Mouse (Mus musculus): Measurements from ENCODE around the gene Gm21972. TPM values are rescaled to one million over a fixed set of nuclear protein-coding genes. Genes with fewer than 3 reads are reported as not detected.

Gm21972 gene
- polyA plus RNA-seq, 1 experiment = 1.0 TPM

DNA sequence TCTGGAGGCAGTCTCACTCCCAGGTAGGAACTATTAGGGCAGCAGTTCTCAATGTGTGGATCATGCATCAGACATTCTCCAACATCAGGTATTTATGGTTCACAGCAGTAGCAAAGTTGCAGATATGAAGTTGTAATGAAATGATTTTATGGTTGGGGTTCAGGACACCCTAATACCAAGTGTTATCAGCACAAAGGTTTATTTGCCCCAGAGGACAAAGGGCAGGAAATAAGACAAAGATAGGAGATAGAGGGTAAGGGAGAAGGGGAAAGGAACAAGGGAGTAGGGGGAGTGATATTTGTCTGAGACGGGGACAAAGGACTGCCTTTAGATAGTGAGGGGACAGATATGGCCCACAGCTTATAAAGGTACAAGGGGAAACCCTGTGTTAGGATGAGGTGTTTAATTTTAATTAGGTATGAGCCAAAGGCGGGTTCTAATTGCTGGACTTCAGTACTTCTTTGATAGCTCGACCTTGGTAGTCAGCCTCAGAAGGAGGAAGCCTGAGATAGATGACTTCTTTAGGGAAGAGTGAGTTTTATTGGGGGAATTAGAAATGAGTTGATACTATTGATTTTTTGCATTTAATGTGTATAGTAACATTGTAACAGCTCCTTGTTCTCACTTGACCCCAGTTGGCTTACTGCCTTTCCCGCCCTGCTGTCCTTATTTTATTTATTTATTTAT is 50.3 kb downstream of the Gm21972 start:
- Histone ChIP-seq H3K79me2 (ENCODE audit: control insufficient read depth, insufficient read depth) (no peaks in the 10 kb centered on the region), H3K36me3 (ENCODE audit: control insufficient read depth, insufficient read depth) (no peaks in the 10 kb centered on the region), H3K4me2 (ENCODE audit: low read depth) (no peak overlapping the region), H3K27me3 (ENCODE audit: control insufficient read depth, insufficient read depth, insufficient read length) (no peaks in the 10 kb centered on the region), H3K4me3 (no peak overlapping the region), H3ac (ENCODE audit: control insufficient read depth, insufficient read length) (no peak overlapping the region)
- TF ChIP-seq USF1 (IDR thresholded peaks at IDR 0.05; ENCODE audit: low read depth) = no peak
- TF ChIP-seq REST (IDR thresholded peaks at IDR 0.05; ENCODE audit: insufficient read depth, insufficient read length) = no peak
- TF ChIP-seq MYOG (IDR thresholded peaks at IDR 0.05; ENCODE audit: control insufficient read depth in 1 of 3, insufficient read depth in 1 of 3, insufficient read length in 2 of 3, low read depth in 2 of 3) = no peak
- TF ChIP-seq POLR2AphosphoS2 (IDR thresholded peaks at IDR 0.05; ENCODE audit: insufficient read length, low read depth) = no peak
- TF ChIP-seq E2F4 (IDR thresholded peaks at IDR 0.05; ENCODE audit: insufficient read depth) = no peak
- TF ChIP-seq MAX (IDR thresholded peaks at IDR 0.05; ENCODE audit: low read depth) = no peak
- TF ChIP-seq TCF12 (IDR thresholded peaks at IDR 0.05; ENCODE audit: insufficient read depth, poor library complexity, severe bottlenecking) = no peak
- TF ChIP-seq MYOD1 (IDR thresholded peaks at IDR 0.05; ENCODE audit: control insufficient read depth in 1 of 3, insufficient read length in 2 of 3, low read depth in 2 of 3) = no peak
- no peak for TF ChIP-seq CEBPB (IDR thresholded peaks at IDR 0.05; ENCODE audit: insufficient read depth, poor library complexity, severe bottlenecking)
- TF ChIP-seq SRF (IDR thresholded peaks at IDR 0.05; ENCODE audit: control insufficient read depth, insufficient read length, low read depth) = no peak
- no peak for TF ChIP-seq TCF3 (IDR thresholded peaks at IDR 0.05; ENCODE audit: insufficient read length, low read depth)
- no peak for TF ChIP-seq POLR2A (IDR thresholded peaks at IDR 0.05; ENCODE audit: insufficient read length, low read depth)

DNA sequence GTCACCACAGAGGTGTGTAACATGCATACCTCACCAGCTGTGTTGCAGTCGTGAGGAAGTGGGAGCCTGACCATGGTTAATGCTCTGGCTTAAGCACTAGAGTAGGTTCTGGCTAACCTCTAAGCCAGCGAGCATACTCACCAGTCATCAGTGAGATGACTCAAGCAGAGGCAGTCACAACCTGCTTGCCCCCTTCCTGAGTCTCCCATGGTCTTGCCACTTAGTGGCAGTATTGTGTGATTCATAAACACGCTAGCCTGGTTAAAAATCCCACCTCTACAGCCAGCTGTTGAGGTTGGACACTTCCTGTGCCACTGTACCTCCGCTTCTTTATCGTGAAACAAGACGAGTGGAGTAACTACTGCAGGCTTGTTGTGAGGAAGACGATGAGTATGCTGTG is 53.3 kb downstream of the Gm21972 start:
- Histone ChIP-seq H3K4me3 (no peak overlapping the region), H3K79me2 (ENCODE audit: control insufficient read depth, insufficient read depth) (no peaks in the 10 kb centered on the region), H3ac (ENCODE audit: control insufficient read depth, insufficient read length) (no peak overlapping the region), H3K27me3 (ENCODE audit: control insufficient read depth, insufficient read depth, insufficient read length) (no peaks in the 10 kb centered on the region), H3K36me3 (ENCODE audit: control insufficient read depth, insufficient read depth) (no peaks in the 10 kb centered on the region), H3K4me2 (ENCODE audit: low read depth) (no peak overlapping the region)
- TF ChIP-seq REST (IDR thresholded peaks at IDR 0.05; ENCODE audit: insufficient read depth, insufficient read length) (no peak), MYOG (IDR thresholded peaks at IDR 0.05; ENCODE audit: control insufficient read depth in 1 of 3, insufficient read depth in 1 of 3, insufficient read length in 2 of 3, low read depth in 2 of 3) (no peak), POLR2A (IDR thresholded peaks at IDR 0.05; ENCODE audit: insufficient read length, low read depth) (no peak), CEBPB (IDR thresholded peaks at IDR 0.05; ENCODE audit: insufficient read depth, poor library complexity, severe bottlenecking) (no peak), E2F4 (IDR thresholded peaks at IDR 0.05; ENCODE audit: insufficient read depth) (no peak), TCF3 (IDR thresholded peaks at IDR 0.05; ENCODE audit: insufficient read length, low read depth) (no peak), SRF (IDR thresholded peaks at IDR 0.05; ENCODE audit: control insufficient read depth, insufficient read length, low read depth) (no peak), USF1 (IDR thresholded peaks at IDR 0.05; ENCODE audit: low read depth) (no peak), MAX (IDR thresholded peaks at IDR 0.05; ENCODE audit: low read depth) (no peak), POLR2AphosphoS2 (IDR thresholded peaks at IDR 0.05; ENCODE audit: insufficient read length, low read depth) (no peak), TCF12 (IDR thresholded peaks at IDR 0.05; ENCODE audit: insufficient read depth, poor library complexity, severe bottlenecking) (no peak), MYOD1 (IDR thresholded peaks at IDR 0.05; ENCODE audit: control insufficient read depth in 1 of 3, insufficient read length in 2 of 3, low read depth in 2 of 3) (no peak)

DNA sequence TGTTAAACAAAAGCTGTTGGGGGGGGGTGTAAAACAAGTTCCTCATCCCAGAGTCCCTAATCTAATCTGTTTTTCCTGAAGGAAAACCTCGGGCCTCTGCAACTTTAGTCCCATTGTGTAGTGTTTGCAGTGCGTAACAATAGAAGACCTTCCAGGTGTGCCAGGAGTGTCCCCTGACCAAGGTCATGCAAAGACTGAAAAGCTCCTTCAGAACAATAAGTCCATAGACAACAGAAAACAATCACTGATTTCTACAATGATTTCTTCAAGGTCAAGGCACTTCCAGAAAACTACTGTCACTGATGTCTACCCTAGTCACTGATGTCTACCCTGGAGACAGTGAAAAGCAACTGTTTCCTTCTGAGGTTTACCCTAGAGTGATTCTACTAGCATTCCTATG is 54.4 kb downstream of the Gm21972 start:
- TF ChIP-seq MYOD1 (IDR thresholded peaks at IDR 0.05; ENCODE audit: control insufficient read depth in 1 of 3, insufficient read length in 2 of 3, low read depth in 2 of 3) = no peak
- TF ChIP-seq TCF12 (IDR thresholded peaks at IDR 0.05; ENCODE audit: insufficient read depth, poor library complexity, severe bottlenecking) = no peak
- TF ChIP-seq CEBPB (IDR thresholded peaks at IDR 0.05; ENCODE audit: insufficient read depth, poor library complexity, severe bottlenecking) = no peak
- TF ChIP-seq TCF3 (IDR thresholded peaks at IDR 0.05; ENCODE audit: insufficient read length, low read depth) = no peak
- TF ChIP-seq E2F4 (IDR thresholded peaks at IDR 0.05; ENCODE audit: insufficient read depth) = no peak
- TF ChIP-seq MYOG (IDR thresholded peaks at IDR 0.05; ENCODE audit: control insufficient read depth in 1 of 3, insufficient read depth in 1 of 3, insufficient read length in 2 of 3, low read depth in 2 of 3) = no peak
- TF ChIP-seq REST (IDR thresholded peaks at IDR 0.05; ENCODE audit: insufficient read depth, insufficient read length) = no peak
- no peak for TF ChIP-seq SRF (IDR thresholded peaks at IDR 0.05; ENCODE audit: control insufficient read depth, insufficient read length, low read depth)
- no peak for TF ChIP-seq MAX (IDR thresholded peaks at IDR 0.05; ENCODE audit: low read depth)
- Histone ChIP-seq H3K27me3 (ENCODE audit: control insufficient read depth, insufficient read depth, insufficient read length) (no peaks in the 10 kb centered on the region), H3K4me3 (no peak overlapping the region), H3ac (ENCODE audit: control insufficient read depth, insufficient read length) (no peak overlapping the region), H3K4me2 (ENCODE audit: low read depth) (no peak overlapping the region), H3K36me3 (ENCODE audit: control insufficient read depth, insufficient read depth) (no peaks in the 10 kb centered on the region), H3K79me2 (ENCODE audit: control insufficient read depth, insufficient read depth) (no peaks in the 10 kb centered on the region)

DNA sequence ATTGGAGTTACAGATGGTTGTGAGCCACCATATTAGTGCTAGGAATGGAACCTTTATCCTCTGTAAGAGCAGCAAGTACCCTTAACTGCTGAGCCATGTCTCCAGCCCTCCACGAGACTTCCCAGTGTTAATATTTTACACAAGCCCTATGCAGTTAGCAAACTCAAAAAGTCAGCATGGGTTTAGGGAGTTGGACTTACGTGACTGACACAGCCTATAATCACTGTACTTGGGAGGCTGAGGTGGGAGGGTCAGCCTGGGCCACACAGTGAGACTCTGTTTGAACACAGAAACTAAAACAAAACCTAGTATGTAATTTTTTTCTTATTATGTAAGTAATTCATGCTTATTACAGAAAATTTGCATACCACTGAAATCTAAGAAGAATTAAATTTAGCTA is 54.8 kb downstream of the Gm21972 start:
- Histone ChIP-seq H3ac (ENCODE audit: control insufficient read depth, insufficient read length) (no peak overlapping the region), H3K4me2 (ENCODE audit: low read depth) (no peak overlapping the region), H3K4me3 (no peak overlapping the region), H3K79me2 (ENCODE audit: control insufficient read depth, insufficient read depth) (no peaks in the 10 kb centered on the region), H3K36me3 (ENCODE audit: control insufficient read depth, insufficient read depth) (no peaks in the 10 kb centered on the region), H3K27me3 (ENCODE audit: control insufficient read depth, insufficient read depth, insufficient read length) (no peaks in the 10 kb centered on the region)
- TF ChIP-seq POLR2AphosphoS2 (IDR thresholded peaks at IDR 0.05; ENCODE audit: insufficient read length, low read depth) (no peak), REST (IDR thresholded peaks at IDR 0.05; ENCODE audit: insufficient read depth, insufficient read length) (no peak), MYOD1 (IDR thresholded peaks at IDR 0.05; ENCODE audit: control insufficient read depth in 1 of 3, insufficient read length in 2 of 3, low read depth in 2 of 3) (no peak), CEBPB (IDR thresholded peaks at IDR 0.05; ENCODE audit: insufficient read depth, poor library complexity, severe bottlenecking) (no peak), TCF3 (IDR thresholded peaks at IDR 0.05; ENCODE audit: insufficient read length, low read depth) (no peak), POLR2A (IDR thresholded peaks at IDR 0.05; ENCODE audit: insufficient read length, low read depth) (no peak), E2F4 (IDR thresholded peaks at IDR 0.05; ENCODE audit: insufficient read depth) (no peak), SRF (IDR thresholded peaks at IDR 0.05; ENCODE audit: control insufficient read depth, insufficient read length, low read depth) (no peak), TCF12 (IDR thresholded peaks at IDR 0.05; ENCODE audit: insufficient read depth, poor library complexity, severe bottlenecking) (no peak), MYOG (IDR thresholded peaks at IDR 0.05; ENCODE audit: control insufficient read depth in 1 of 3, insufficient read depth in 1 of 3, insufficient read length in 2 of 3, low read depth in 2 of 3) (no peak), USF1 (IDR thresholded peaks at IDR 0.05; ENCODE audit: low read depth) (no peak), MAX (IDR thresholded peaks at IDR 0.05; ENCODE audit: low read depth) (no peak)
